Mouse (Mus musculus): ENCODE measurements around the gene Prss54.

GRCm38 (mm10) chr8:95523991-95524390, 52.1 kb downstream of the Prss54 start:
- TF ChIP-seq CTCF (IDR thresholded peaks at IDR 0.05; ENCODE audit: low read depth, low read length) (no peak), TAL1 (conservative IDR thresholded peaks at IDR 0.05; ENCODE audit: low read depth, low read length) (no peak), POLR2AphosphoS5 (IDR thresholded peaks at IDR 0.05; ENCODE audit: insufficient replicate concordance, low read depth, low read length) (no peak)
